Mouse (Mus musculus) CD4-positive, CD25-positive, alpha-beta regulatory T cell, adult 2 months (primary cell): ENCODE data around the gene Tgfbrap1.

Experiments
- DNase-seq: peaks from one replicate; pipeline ENCODE4 v3.0.0-alpha.2; 2012; ENCODE audit warnings: low read depth, low spot score

Tgfbrap1 gene

DNA sequence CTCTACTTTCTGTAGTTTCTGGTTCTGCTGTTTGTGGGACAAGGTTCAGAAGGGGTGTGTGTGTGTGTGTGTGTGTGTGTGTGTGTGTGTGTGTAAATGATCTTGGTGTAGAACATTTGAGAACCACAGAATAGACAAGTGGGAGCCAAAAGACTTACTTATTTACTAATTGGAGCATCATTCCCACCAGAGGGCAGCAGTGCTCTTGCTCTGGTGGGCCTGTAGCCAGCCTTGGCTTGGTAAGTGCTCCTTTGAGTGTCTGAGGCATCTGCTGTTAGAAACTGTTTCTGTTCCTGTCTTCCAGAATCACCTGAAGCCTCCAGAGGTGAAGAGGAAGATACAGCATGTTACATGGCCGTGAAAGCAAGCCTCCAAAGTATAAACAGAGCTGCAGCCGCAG is 14.4 kb upstream of the Tgfbrap1 start:
- DNase-seq, result peak; percentile 68

DNA sequence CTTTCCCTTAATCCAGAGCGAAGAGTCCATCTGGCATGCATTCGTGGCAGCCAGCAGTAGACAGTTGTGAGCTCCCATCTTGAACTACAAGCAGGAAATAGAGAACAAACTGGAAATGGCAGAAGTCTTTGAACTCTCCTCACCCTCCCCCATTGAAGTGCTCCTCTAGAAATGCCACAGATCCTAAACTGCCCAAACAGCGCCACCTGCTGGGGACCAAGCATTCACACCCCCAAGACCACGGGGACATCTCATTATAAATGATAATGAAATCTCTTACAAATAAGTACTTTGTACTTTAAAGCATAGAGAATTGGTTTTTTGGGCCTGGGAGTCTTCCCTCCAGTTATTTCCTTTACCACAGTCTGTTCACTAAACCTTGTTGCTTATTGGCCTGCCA is 12.1 kb upstream of the Tgfbrap1 start:
- peak; percentile 90 for DNase-seq

- no peak for DNase-seq
These were observed 10.3 kb upstream of the Tgfbrap1 start for GRCm38 (mm10) chr1:43108729-43109128.

DNA sequence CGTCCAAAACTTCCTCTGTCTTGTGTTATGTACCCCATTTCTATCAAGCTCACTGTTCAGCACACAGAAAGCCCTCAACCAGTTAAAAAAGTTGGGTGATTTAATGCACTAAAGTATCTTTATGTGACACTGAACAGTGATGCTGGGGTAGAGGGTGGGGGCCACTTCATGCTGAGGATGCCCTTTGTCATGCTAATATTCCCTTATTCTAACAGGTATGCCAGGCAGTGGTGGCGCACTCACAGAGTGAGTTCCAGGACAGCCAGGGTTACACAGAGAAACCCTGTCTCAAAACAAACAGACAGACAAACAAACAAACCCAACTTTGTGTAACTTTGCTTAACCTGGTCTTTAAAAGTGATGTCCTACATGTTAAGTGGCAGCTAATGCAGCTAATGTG is 4.2 kb downstream of the Tgfbrap1 start:
- DNase-seq, result no peak

DNA sequence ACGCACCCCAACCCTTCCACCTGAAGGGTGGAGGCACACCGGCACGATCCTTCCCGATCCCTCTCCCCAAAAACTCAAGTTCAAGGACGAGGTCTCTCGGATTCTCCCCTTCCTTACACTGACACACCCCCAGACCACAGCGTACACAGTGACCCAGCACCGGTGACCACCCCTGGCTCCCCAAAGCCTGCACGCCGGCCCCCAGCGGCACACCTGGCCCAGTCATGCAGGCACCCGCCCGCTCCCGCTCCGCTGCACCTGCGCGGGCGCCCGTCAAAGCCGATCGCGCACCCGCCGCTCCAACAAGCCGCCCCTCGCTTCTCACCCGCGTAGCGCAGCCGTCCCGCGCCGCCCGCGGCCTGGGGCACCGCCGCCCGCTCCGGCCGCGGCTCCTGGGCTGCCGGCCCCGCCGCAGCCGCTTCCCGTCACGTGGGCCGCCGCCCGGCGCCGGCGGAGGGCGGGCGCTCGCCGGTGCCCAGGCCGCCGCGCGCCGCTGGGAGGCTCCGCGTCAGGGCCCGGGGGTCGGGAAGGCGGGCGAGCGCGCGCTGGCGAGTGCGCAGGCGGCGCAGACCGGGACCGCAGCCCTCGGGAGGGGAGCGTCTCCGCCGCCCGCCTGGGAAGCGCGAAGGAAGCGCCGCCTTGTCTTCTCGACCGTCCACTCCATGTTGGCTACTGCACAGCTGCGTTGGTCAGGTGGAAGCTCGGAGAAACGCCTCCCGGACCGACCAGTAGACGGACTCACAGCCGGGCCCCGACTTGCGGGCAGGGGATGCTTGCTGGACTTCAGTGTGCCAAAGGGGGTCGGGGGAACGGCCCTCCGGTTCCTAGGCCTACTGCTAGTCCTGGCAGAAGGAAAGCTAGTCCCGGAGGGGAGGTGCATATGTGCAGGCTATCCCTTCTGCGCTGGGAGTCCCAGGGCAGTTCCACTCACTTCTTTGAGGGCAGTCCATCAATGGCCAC is 6.1 kb downstream of the Tgfbrap1 start:
- DNase-seq, result peak; percentile 77

GRCm38 (mm10) chr1:43091306-43092055 is 7.0 kb downstream of the Tgfbrap1 start:
- DNase-seq, result peak; percentile 28

DNA sequence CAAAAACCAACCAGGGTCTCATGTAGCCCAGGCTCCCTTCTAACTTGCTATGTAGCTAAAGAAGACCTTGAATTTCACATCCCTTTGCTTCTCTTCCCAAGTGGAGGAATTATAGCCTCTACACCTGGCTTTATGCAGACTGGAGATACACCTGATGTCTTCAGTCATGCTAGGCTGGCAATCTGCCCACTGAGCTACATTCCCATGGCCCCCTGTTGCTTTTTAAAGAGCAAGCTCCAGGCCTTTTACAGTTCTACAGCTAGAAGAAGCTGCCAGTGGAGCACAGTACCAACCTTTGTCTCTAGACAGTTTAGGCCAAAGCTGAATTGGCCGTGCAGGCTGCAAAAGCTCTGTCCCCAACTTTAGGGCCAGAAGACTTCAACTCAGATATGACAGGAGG is 8.0 kb downstream of the Tgfbrap1 start:
- DNase-seq, result no peak

- no peak for DNase-seq
These were observed 15.5 kb downstream of the Tgfbrap1 start for GRCm38 (mm10) chr1:43082946-43083345.

DNA sequence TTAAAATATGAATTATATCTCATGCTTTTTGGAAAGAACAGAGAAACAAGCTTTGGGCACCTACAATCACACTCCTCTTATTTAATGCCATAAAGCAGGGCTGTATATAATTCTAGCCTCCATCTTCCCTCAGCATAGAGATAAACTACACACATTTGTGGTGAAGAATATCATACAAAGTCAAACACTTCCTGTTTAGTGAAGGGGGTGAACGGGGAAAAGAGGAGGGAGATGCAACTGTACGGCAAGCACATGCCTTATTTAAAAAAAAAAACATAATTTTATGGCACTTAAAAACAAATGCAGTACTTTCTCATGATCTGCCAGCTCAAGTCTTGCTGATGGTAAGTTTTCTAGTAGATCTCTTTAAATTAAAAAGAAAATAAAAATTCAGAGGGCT is 20.3 kb downstream of the Tgfbrap1 start:
- DNase-seq, result no peak

DNA sequence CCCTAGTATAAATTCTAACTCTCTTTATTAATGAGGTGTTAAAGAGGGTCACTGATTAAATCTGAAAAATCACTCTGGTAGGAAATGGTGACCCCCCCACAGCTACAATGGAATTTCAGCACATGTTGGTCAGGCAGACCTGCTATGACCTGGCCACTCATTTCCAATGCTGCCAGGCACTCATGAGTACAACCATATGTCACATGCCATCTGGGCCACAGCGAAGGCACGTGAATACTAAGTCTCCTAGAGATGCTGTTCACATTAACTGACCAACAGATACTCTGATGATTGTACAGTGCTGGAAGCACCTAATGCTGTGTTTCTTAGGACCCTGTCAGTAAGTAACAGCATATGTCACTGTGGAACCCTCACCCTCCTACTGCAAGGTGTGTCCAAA is 23.6 kb downstream of the Tgfbrap1 start:
- DNase-seq, result no peak

GRCm38 (mm10) chr1:43072561-43072960 is 25.9 kb downstream of the Tgfbrap1 start:
- no peak for DNase-seq

- no peak for DNase-seq
These were observed 26.4 kb downstream of the Tgfbrap1 start for GRCm38 (mm10) chr1:43072028-43072427.

GRCm38 (mm10) chr1:43070726-43071125 is 27.7 kb downstream of the Tgfbrap1 start:
- DNase-seq, result peak; percentile 37

DNA sequence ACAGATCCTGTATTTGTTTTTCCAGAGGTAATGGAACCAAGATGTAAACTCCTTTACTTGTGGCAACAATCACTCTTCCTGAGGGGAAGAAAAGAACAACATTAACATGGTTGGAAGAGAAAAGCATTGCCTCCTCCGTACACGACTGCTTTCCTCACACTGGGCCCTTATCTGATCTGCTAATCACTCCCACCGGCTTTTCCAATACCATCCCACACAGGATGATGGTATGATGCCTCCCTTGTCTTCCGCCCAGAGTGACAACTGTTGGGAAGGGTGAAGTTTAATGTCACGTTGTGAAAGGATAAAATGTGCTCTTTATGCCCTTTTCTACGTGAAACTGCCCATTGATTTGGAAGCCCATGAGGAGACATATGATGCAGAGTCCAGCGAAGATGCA is 30.9 kb downstream of the Tgfbrap1 start:
- no peak for DNase-seq

GRCm38 (mm10) chr1:43066573-43066972 is 31.9 kb downstream of the Tgfbrap1 start:
- no peak for DNase-seq

DNA sequence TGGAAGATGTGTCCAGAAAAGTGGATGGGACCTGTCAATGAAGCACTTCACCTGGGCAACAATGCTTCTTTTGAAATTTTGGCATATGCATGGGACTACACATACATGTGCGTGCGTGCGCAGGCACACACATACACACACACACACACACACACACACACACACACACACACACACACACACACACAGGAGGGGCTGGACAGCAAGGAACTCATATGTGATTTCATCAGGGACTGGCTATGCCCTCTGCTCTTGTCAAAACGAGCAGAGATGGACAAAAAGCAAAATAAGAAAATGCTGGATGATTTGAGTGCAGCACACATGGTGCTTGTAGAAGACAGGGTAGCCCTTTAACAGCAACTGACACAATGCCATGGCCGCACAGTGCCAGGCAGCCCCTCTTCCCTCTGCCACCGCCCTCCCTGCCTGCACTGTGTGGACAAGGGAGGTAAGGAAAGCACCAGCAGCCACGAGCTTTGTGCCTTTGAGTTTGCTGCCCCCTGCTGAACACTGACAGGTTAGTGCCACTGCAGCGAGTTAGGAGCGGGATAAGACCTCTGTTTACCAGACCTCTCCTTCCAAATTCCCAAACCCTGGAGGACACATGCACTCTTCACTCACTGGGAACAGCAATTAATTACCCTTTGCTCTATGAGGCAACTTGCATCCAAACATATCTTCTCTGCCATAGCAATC is 32.7 kb downstream of the Tgfbrap1 start:
- DNase-seq, result peak; percentile 55

GRCm38 (mm10) chr1:43051903-43052302 is 46.5 kb downstream of the Tgfbrap1 start:
- no peak for DNase-seq

GRCm38 (mm10) chr1:43047811-43048210 is 50.6 kb downstream of the Tgfbrap1 start:
- DNase-seq, result no peak

DNA sequence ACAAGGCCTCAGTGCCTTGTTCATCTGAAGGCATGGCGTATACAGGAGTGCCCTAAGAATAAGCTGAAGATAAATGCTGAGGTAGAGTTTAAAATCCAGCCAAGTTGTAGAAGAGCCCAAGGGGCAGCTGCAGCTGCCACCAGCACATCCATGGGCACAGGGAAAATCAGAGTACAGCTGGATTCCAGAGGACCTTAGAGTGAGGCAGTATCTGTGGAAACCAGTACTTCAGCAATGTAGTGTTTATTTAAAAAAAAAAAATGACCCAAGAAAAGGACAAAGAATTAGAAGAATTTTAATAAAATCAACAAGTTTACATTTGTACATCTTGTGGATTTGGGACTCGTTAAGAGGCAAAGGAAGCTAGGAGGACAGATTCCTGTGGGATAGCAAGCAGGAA is 51.4 kb downstream of the Tgfbrap1 start:
- DNase-seq, result no peak

DNA sequence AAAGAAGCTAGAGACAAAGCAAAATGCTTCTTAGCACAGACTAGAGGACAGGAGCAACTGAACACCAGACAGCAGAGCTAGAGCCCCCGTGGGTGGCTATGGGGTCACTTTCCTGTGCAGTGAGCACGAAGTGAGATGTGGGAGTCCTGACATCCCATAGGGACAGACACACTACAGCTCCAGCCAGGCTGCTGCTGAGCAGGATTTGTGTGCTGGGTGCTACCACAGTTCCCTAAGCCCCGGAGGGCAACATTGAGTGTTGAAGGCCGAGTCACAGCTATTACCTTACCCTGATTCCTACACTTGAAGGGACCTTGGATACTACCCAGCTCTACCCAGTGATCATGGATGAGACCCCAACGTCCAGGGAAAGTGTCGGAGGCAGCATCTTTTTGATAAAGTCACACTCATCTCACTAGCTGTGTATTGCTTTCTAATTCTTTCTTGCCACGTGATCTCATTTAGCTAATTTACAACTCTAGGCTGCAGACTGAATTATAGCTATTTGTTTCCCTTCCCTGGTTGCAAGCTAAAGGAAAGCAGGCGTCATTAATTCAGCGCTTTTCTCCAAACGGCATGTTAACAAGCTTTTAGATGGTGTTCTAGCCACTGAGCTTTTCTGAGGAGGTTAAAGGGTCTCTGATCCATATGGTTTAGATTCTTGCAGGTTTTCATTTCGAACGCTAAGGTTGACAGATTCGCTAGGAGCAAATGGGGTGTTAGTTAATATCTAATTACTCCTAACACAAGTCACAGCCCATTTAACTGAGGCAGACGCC is 53.0 kb downstream of the Tgfbrap1 start:
- DNase-seq, result no peak

GRCm38 (mm10) chr1:43042271-43042670 is 56.2 kb downstream of the Tgfbrap1 start:
- DNase-seq, result no peak
